ENCODE assay signal across 24 mouse cellular contexts in genomic region chr6:100868863-100869262, GRCm38 (mm10). TPM values are rescaled to one million over a fixed set of nuclear protein-coding genes. Genes with fewer than 3 reads are reported as not detected.
DNase-seq lines count a peak whose midpoint lies in the region; ATAC-seq lines count a peak whose summit lies in the region.
"Had no signal": no experiment of that assay in that cellular context is flagged by ENCODE, and none has a peak within 500 bp of the region (broad histone marks: within the 10 kb centered on the region; RNA-seq: fewer than 3 reads in every experiment).

No protein-coding gene starts in this region.

- peak; percentile 84 for DNase-seq in heart, adult 11 months
- DNase-seq in heart, postnatal 10 days, result no peak
- DNase-seq in midbrain, embryonic 14.5 days, result no peak
- no peak for DNase-seq in embryonic facial prominence, embryonic 14.5 days (ENCODE audit: low spot score)
- DNase-seq in gastrocnemius, postnatal 36 days, result no peak
- DNase-seq: adrenal gland, adult 8-10 months; adrenal gland, postnatal 25 days; cerebellum, adult 11-12 months; cerebellum, adult 8-10 months; cerebellum, postnatal 10 days; cerebellum, postnatal 36 days; forebrain, postnatal 0 days; gastrocnemius, adult 2 months; gastrocnemius, postnatal 14 days; heart, adult 2 months had no signal

- H3K27ac ChIP-seq in midbrain, embryonic 15.5 days, result no peak overlapping the region
- no peak overlapping the region for H3K27ac ChIP-seq in midbrain, embryonic 14.5 days (replicated peaks; ENCODE audit: low read depth, low read length)
- H3K27ac ChIP-seq in embryonic facial prominence, embryonic 14.5 days (replicated peaks; ENCODE audit: low read depth, low read length), result no peak overlapping the region
- H3K27ac ChIP-seq: embryonic facial prominence, embryonic 15.5 days; gastrocnemius, adult 2 months; heart, adult 2 months; heart, embryonic 10.5 days; heart, embryonic 13.5 days; hindbrain, embryonic 12.5 days; hindbrain, embryonic 15.5 days had no signal

- ATAC-seq in midbrain, embryonic 15.5 days (replicated peaks), result 0 out of 2 replicates have a peak, but pooled peaks have one; percentile 37
- no peak for ATAC-seq in midbrain, embryonic 14.5 days (ENCODE audit: low FRiP score, low TSS enrichment)
- 0 out of 2 replicates have a peak, but pooled peaks have one; percentile 19 for ATAC-seq in embryonic facial prominence, embryonic 14.5 days (ENCODE audit: low read depth)
- ATAC-seq: activated CD4-positive, CD25-positive, alpha-beta regulatory T cell, adult 4 months; CD4-positive, CD25-positive, alpha-beta regulatory T cell, adult 4 months; forebrain, embryonic 14.5 days; forebrain, postnatal 0 days had no signal

- H3K27me3 ChIP-seq in midbrain, embryonic 15.5 days (replicated peaks), result no peaks in the 10 kb centered on the region
- no peaks in the 10 kb centered on the region for H3K27me3 ChIP-seq in midbrain, embryonic 14.5 days (ENCODE audit: control insufficient read depth, insufficient read depth, low read length)
- no peaks in the 10 kb centered on the region for H3K27me3 ChIP-seq in embryonic facial prominence, embryonic 14.5 days (replicated peaks; ENCODE audit: control insufficient read depth, insufficient read depth, low read length)
- H3K27me3 ChIP-seq: embryonic facial prominence, embryonic 15.5 days; heart, embryonic 13.5 days; hindbrain, embryonic 12.5 days; hindbrain, embryonic 15.5 days had no signal

- intact Hi-C loops in heart, postnatal 10 days (cut with DNase I), result no loop called here
- intact Hi-C loops in gastrocnemius, postnatal 36 days (cut with DNase I), result no loop called here

- H3K4me2 ChIP-seq in midbrain, embryonic 15.5 days, result no peak overlapping the region
- H3K4me2 ChIP-seq in midbrain, embryonic 14.5 days (ENCODE audit: low read length), result no peak overlapping the region
- no peak overlapping the region for H3K4me2 ChIP-seq in embryonic facial prominence, embryonic 14.5 days (ENCODE audit: low read depth, low read length)
- H3K4me2 ChIP-seq: embryonic facial prominence, embryonic 15.5 days; heart, embryonic 13.5 days; hindbrain, embryonic 12.5 days; hindbrain, embryonic 15.5 days had no signal

- no peaks in the 10 kb centered on the region for H3K4me1 ChIP-seq in midbrain, embryonic 15.5 days
- H3K4me1 ChIP-seq in midbrain, embryonic 14.5 days (ENCODE audit: control insufficient read depth, insufficient read depth, low read length), result no peaks in the 10 kb centered on the region
- H3K4me1 ChIP-seq in embryonic facial prominence, embryonic 14.5 days (ENCODE audit: control insufficient read depth, insufficient read depth, low read length), result no peaks in the 10 kb centered on the region
- H3K4me1 ChIP-seq: embryonic facial prominence, embryonic 15.5 days; heart, embryonic 13.5 days; hindbrain, embryonic 12.5 days; hindbrain, embryonic 15.5 days had no signal

- peaks cover 4% of the 10 kb centered on the region; the same call in 1 of the 2 replicates for H3K36me3 ChIP-seq in midbrain, embryonic 15.5 days (replicated peaks)
- peaks cover 17% of the 10 kb centered on the region for H3K36me3 ChIP-seq in midbrain, embryonic 14.5 days (ENCODE audit: control insufficient read depth, insufficient read depth, low read length)
- peaks cover 26% of the 10 kb centered on the region for H3K36me3 ChIP-seq in embryonic facial prominence, embryonic 14.5 days (ENCODE audit: control insufficient read depth, insufficient read depth, low read length)

- H3K4me3 ChIP-seq in midbrain, embryonic 15.5 days, result no peak overlapping the region
- H3K4me3 ChIP-seq in midbrain, embryonic 14.5 days (replicated peaks; ENCODE audit: low read depth, low read length), result no peak overlapping the region
- H3K4me3 ChIP-seq in embryonic facial prominence, embryonic 14.5 days (ENCODE audit: low read depth, low read length), result no peak overlapping the region
- H3K4me3 ChIP-seq: embryonic facial prominence, embryonic 15.5 days; gastrocnemius, adult 2 months; heart, adult 2 months; heart, embryonic 10.5 days; heart, embryonic 13.5 days; hindbrain, embryonic 12.5 days; hindbrain, embryonic 15.5 days had no signal

- no peak overlapping the region for H3K9ac ChIP-seq in midbrain, embryonic 15.5 days
- no peak overlapping the region for H3K9ac ChIP-seq in midbrain, embryonic 14.5 days (replicated peaks; ENCODE audit: low read length)
- H3K9ac ChIP-seq in embryonic facial prominence, embryonic 14.5 days (ENCODE audit: low read depth, low read length), result no peak overlapping the region
- H3K9ac ChIP-seq: embryonic facial prominence, embryonic 15.5 days; forebrain, postnatal 0 days; heart, embryonic 13.5 days; hindbrain, embryonic 12.5 days; hindbrain, embryonic 15.5 days had no signal

- 27% methylated on average over 5 of the region's 5 CpGs for WGBS in midbrain, embryonic 15.5 days
- 36% methylated on average over 5 of the region's 5 CpGs for WGBS in midbrain, embryonic 14.5 days
- WGBS in embryonic facial prominence, embryonic 14.5 days, result 40% methylated on average over 5 of the region's 5 CpGs

- H3K9me3 ChIP-seq in midbrain, embryonic 15.5 days, result no peaks in the 10 kb centered on the region
- no peaks in the 10 kb centered on the region for H3K9me3 ChIP-seq in midbrain, embryonic 14.5 days (ENCODE audit: control insufficient read depth, low read length)
- no peaks in the 10 kb centered on the region for H3K9me3 ChIP-seq in embryonic facial prominence, embryonic 14.5 days (ENCODE audit: control insufficient read depth, low read length)
- H3K9me3 ChIP-seq: embryonic facial prominence, embryonic 15.5 days; heart, embryonic 10.5 days; heart, embryonic 13.5 days; hindbrain, embryonic 12.5 days; hindbrain, embryonic 15.5 days had no signal

RNA-seq across cellular contexts. Expression of gene Ppp4r2, which starts 35.4 kb away (rescaled TPM):
- 10 to 100 TPM; 56.5 to 62.8 TPM for total RNA-seq in heart, postnatal 10 days (2021)
- polyA plus RNA-seq in midbrain, embryonic 15.5 days (2015; fragmentation: Nextera tagmentation; extraction: Ambion mirVana), result 17.5 and 18.8 TPM in 2 replicates
- 28.0 and 35.2 TPM in 2 replicates for polyA plus RNA-seq in midbrain, embryonic 14.5 days (2014; fragmentation: Nextera tagmentation; extraction: Ambion mirVana)
- polyA plus RNA-seq in embryonic facial prominence, embryonic 14.5 days (2014; fragmentation: Nextera tagmentation; extraction: Ambion mirVana), result 29.5 and 30.4 TPM in 2 replicates
- 10 to 100 TPM; 48.2 to 51.3 TPM for total RNA-seq in gastrocnemius, postnatal 36 days (2021)
